Mouse (Mus musculus) thymus, adult 2 months (tissue): ENCODE measurements around the gene Emg1.

Experiments used
- CTCF ChIP-seq: fragments of 200-500 bp; IDR thresholded peaks from 2 replicates; pipeline ENCODE4 v1.5.1; 2012; ENCODE audit warnings: mild to moderate bottlenecking, control low read depth, low read length, moderate library complexity, borderline replicate concordance; ENCODE audit not compliant: control insufficient read depth, poor library complexity, insufficient read depth; ENCODE audit errors: extremely low read depth
- POLR2A ChIP-seq: fragments of 200-500 bp; IDR thresholded peaks from 2 replicates; pipeline ENCODE4 v1.6.1; 2012; ENCODE audit warnings: mild to moderate bottlenecking, low read length, control low read depth, moderate library complexity; ENCODE audit not compliant: control insufficient read depth, poor library complexity, insufficient read depth; ENCODE audit errors: extremely low read depth

GRCm38 (mm10) chr6:124741842-124742241, 29.9 kb upstream of the Emg1 start:
- TF ChIP-seq CTCF (no peak), POLR2A (no peak)
